Mouse (Mus musculus) CH12.LX (cell line): ENCODE results near the gene Gm21958. TPM values are rescaled to one million over a fixed set of nuclear protein-coding genes. Genes with fewer than 3 reads are reported as not detected.

Experiments
- DNase-seq: peaks from one replicate; pipeline ENCODE4 v3.0.0-alpha.2; 2013; ENCODE audit errors: extremely low read depth
- H3K27ac ChIP-seq: 2 replicates; pipeline ENCODE4 v1.5.1; 2012; ENCODE audit warnings: low read depth, mild to moderate bottlenecking, control low read depth, moderate library complexity; ENCODE audit not compliant: insufficient read depth
- H3K27me3 ChIP-seq: replicated peaks from 2 replicates; pipeline ENCODE3; 2012; ENCODE audit warnings: inconsistent platforms
- H3K36me3 ChIP-seq, 2 experiments: replicated peaks in 1 of 2; 2 replicates each; pipeline versions ENCODE3 to v1.6.1; 2012; ENCODE audit warnings: inconsistent platforms in 1 of 2, low read length in 1 of 2, mild to moderate bottlenecking in 1 of 2, mixed read lengths in 1 of 2, moderate library complexity in 1 of 2; ENCODE audit not compliant: control insufficient read depth in 1 of 2, insufficient read depth in 1 of 2
- H3K4me1 ChIP-seq, 2 experiments: 2 replicates each; pipeline ENCODE4 v1.6.1; 2012; ENCODE audit warnings: inconsistent platforms in 1 of 2, moderate library complexity in 1 of 2; ENCODE audit not compliant: insufficient read depth in 2 of 2, control insufficient read depth in 1 of 2
- H3K4me2 ChIP-seq: 2 replicates; pipeline ENCODE4 v1.6.1; 2012; ENCODE audit warnings: low read depth, mild to moderate bottlenecking, control low read depth; ENCODE audit not compliant: poor library complexity, insufficient read depth, severe bottlenecking
- H3K4me3 ChIP-seq, 3 experiments: fragments of 150-350 bp in 1 of 3; sonication (generic) in 1 of 3; replicated peaks in 1 of 3; 2 replicates each; pipeline versions ENCODE3 to v1.5.1; 2011 to 2012; ENCODE audit warnings: low read depth in 2 of 3, low read length in 2 of 3, mild to moderate bottlenecking in 2 of 3, moderate library complexity in 2 of 3, control low read depth in 1 of 3, improper control_type of control experiment in 1 of 3, inconsistent platforms in 1 of 3, mixed read lengths in 1 of 3; ENCODE audit not compliant: poor library complexity in 1 of 3
- H3K79me2 ChIP-seq: replicated peaks from 2 replicates; pipeline ENCODE4 v1.6.1; 2012; ENCODE audit warnings: mild to moderate bottlenecking, moderate library complexity; ENCODE audit not compliant: control insufficient read depth, poor library complexity, insufficient read depth, severe bottlenecking; ENCODE audit errors: extremely low read depth
- H3K9ac ChIP-seq: 2 replicates; pipeline ENCODE4 v1.6.1; 2012; ENCODE audit warnings: low read depth, mild to moderate bottlenecking, control low read depth, moderate library complexity; ENCODE audit not compliant: insufficient read depth
- H3K9me3 ChIP-seq: replicated peaks from 2 replicates; pipeline ENCODE3; 2012; ENCODE audit warnings: low read length, inconsistent platforms, mixed read lengths
- BHLHE40 ChIP-seq: IDR thresholded peaks from 2 replicates; pipeline ENCODE4 v1.6.1; 2011; ENCODE audit warnings: mild to moderate bottlenecking, low read depth, low read length, improper control_type of control experiment
- CHD2 ChIP-seq: IDR thresholded peaks from 2 replicates; pipeline ENCODE4 v1.6.1; 2011; ENCODE audit warnings: low read length, improper control_type of control experiment
- CTCF ChIP-seq, 2 experiments: IDR thresholded peaks in 1 of 2; conservative IDR thresholded peaks in 1 of 2; 2 replicates each; pipeline ENCODE4 v1.5.1; 2011 to 2012; ENCODE audit warnings: low read depth in 2 of 2, low read length in 2 of 2, improper control_type of control experiment in 1 of 2, inconsistent platforms in 1 of 2, mild to moderate bottlenecking in 1 of 2, moderate library complexity in 1 of 2
- E2F4 ChIP-seq: IDR thresholded peaks from 2 replicates; pipeline ENCODE4 v1.6.1; 2011; ENCODE audit warnings: low read depth, low read length, improper control_type of control experiment; ENCODE audit not compliant: insufficient replicate concordance
- ELF1 ChIP-seq: IDR thresholded peaks from 2 replicates; pipeline ENCODE4 v1.6.1; 2014; ENCODE audit warnings: low read depth, mild to moderate bottlenecking, inconsistent platforms, low read length, improper control_type of control experiment
- ETS1 ChIP-seq: conservative IDR thresholded peaks from 2 replicates; pipeline ENCODE4 v1.6.1; 2012; ENCODE audit warnings: low read depth, mild to moderate bottlenecking, inconsistent platforms, low read length, improper control_type of control experiment, moderate library complexity
- GABPA ChIP-seq: IDR thresholded peaks from 2 replicates; pipeline ENCODE4 v1.6.1; 2012; ENCODE audit warnings: low read depth, low read length, improper control_type of control experiment, inconsistent platforms; ENCODE audit not compliant: insufficient replicate concordance
- JUND ChIP-seq: conservative IDR thresholded peaks from 2 replicates; pipeline ENCODE4 v1.6.1; 2011; ENCODE audit warnings: low read depth, low read length, improper control_type of control experiment
- MAX ChIP-seq: IDR thresholded peaks from 2 replicates; pipeline ENCODE4 v1.6.1; 2011; ENCODE audit warnings: low read length, improper control_type of control experiment
- MAZ ChIP-seq: IDR thresholded peaks from 2 replicates; pipeline ENCODE4 v1.6.1; 2012; ENCODE audit warnings: low read depth, mild to moderate bottlenecking, inconsistent platforms, low read length, improper control_type of control experiment, moderate library complexity
- MEF2A ChIP-seq: IDR thresholded peaks from 2 replicates; pipeline ENCODE4 v1.6.1; 2014; ENCODE audit warnings: low read depth, mild to moderate bottlenecking, inconsistent platforms, low read length, improper control_type of control experiment, borderline replicate concordance
- MXI1 ChIP-seq: IDR thresholded peaks from 2 replicates; pipeline ENCODE4 v1.6.1; 2011; ENCODE audit warnings: mild to moderate bottlenecking, low read depth, low read length, improper control_type of control experiment
- PAX5 ChIP-seq: IDR thresholded peaks from 2 replicates; pipeline ENCODE4 v1.6.1; 2012; ENCODE audit warnings: low read length, inconsistent platforms, mixed read lengths
- RAD21 ChIP-seq: IDR thresholded peaks from 2 replicates; pipeline ENCODE4 v1.6.1; 2011; ENCODE audit warnings: low read depth, mild to moderate bottlenecking, low read length, improper control_type of control experiment, moderate library complexity
- RCOR1 ChIP-seq: conservative IDR thresholded peaks from 2 replicates; pipeline ENCODE4 v1.6.1; 2012; ENCODE audit warnings: low read depth, mild to moderate bottlenecking, inconsistent platforms, low read length, improper control_type of control experiment
- SIN3A ChIP-seq: IDR thresholded peaks from 2 replicates; pipeline ENCODE4 v1.6.1; 2012; ENCODE audit warnings: low read length, improper control_type of control experiment, inconsistent platforms
- TBP ChIP-seq: conservative IDR thresholded peaks from 2 replicates; pipeline ENCODE4 v1.6.1; 2011; ENCODE audit warnings: low read depth, low read length, improper control_type of control experiment
- UBTF ChIP-seq: IDR thresholded peaks from 2 replicates; pipeline ENCODE4 v1.6.1; 2012; ENCODE audit warnings: low read depth, mild to moderate bottlenecking, inconsistent platforms, low read length, improper control_type of control experiment, moderate library complexity
- ZMIZ1 ChIP-seq: IDR thresholded peaks from 2 replicates; pipeline ENCODE4 v1.6.1; 2012; ENCODE audit warnings: low read depth, mild to moderate bottlenecking, inconsistent platforms, low read length, improper control_type of control experiment
- ZNF384 ChIP-seq: IDR thresholded peaks from 2 replicates; pipeline ENCODE4 v1.6.1; 2012; ENCODE audit warnings: low read depth, low read length, improper control_type of control experiment, inconsistent platforms
- dilution Hi-C: fragments of 300-500 bp; cut with MboI; formaldehyde crosslinking; loops from 2 replicates; pipeline ENCODE4 v1.14.3; 2020; ENCODE audit warnings: low sequenced_read_pairs; ENCODE audit not compliant: extremely low pct_unique_long_range_greater_than_20kb, extremely low pct_ligation_motif_present
- in situ Hi-C: fragments of 300-500 bp; cut with MboI; formaldehyde crosslinking; loops from 3 replicates; pipeline ENCODE4 v1.14.3; 2019; ENCODE audit warnings: low sequenced_read_pairs, low pct_ligation_motif_present, low pct_unique_long_range_greater_than_20kb, mixed read lengths
- polyA plus RNA-seq: library from polyadenylated mRNA; unstranded; fragments of >175 nt; gene quantifications from 2 replicates; pipeline ENCODE4 v1.2.1, GENCODE M21; 2012; ENCODE audit warnings: low read depth; ENCODE audit not compliant: insufficient read length
- total RNA-seq, 2 experiments: library from RNA; depleted of rRNA; stranded (reverse); fragments of 300-350 nt in 1 of 2; fragments of >200 nt in 1 of 2; gene quantifications; 2 replicates each; pipeline ENCODE4 v1.2.3; 2012 to 2014

The Gm21958 gene
- total and polyA plus RNA-seq, 3 experiments = 0.61 TPM; not detected in 2

GRCm38 (mm10) chr3:54668722-54669121 is 45.4 kb downstream of the Gm21958 start:
- H3K4me1 ChIP-seq = peaks cover 3 to 9% of the 10 kb centered on the region in 2 experiments; a peak in 3 of 4 replicates
- DNase-seq = no peak
- no peak overlapping the region for H3K27ac ChIP-seq
- dilution Hi-C loops = no loop called here
- no peak overlapping the region for H3K4me2 ChIP-seq
- H3K9me3 ChIP-seq = no peaks in the 10 kb centered on the region
- no peaks in the 10 kb centered on the region for H3K36me3 ChIP-seq
- in situ Hi-C loops = no loop called here
- no peaks in the 10 kb centered on the region for H3K27me3 ChIP-seq
- no peaks in the 10 kb centered on the region for H3K79me2 ChIP-seq
- no peak overlapping the region for H3K9ac ChIP-seq
- no peak overlapping the region for H3K4me3 ChIP-seq
- TF ChIP-seq ELF1 (no peak), TBP (no peak), SIN3A (no peak), GABPA (no peak), ETS1 (no peak), BHLHE40 (no peak), MAX (no peak), CHD2 (no peak), RCOR1 (no peak), ZNF384 (no peak), E2F4 (no peak), ZMIZ1 (no peak), UBTF (no peak), PAX5 (no peak), MEF2A (no peak), MXI1 (no peak), MAZ (no peak), JUND (no peak), CTCF (conservative IDR thresholded peaks at IDR 0.05 in 1 of 2, IDR thresholded peaks at IDR 0.05 in 1 of 2; ENCODE audit: low read depth in 2 of 2, low read length in 2 of 2) (no peak), RAD21 (no peak)

GRCm38 (mm10) chr3:54668141-54668540 is 46.0 kb downstream of the Gm21958 start:
- dilution Hi-C loops (no loop called here), in situ Hi-C loops (no loop called here)
- TF ChIP-seq BHLHE40 (no peak), RAD21 (no peak), MAZ (no peak), ELF1 (no peak), PAX5 (no peak), MAX (no peak)
- H3K4me2 ChIP-seq = no peak overlapping the region
- H3K4me1 ChIP-seq = peaks cover 3 to 9% of the 10 kb centered on the region in 2 experiments; a peak in 3 of 4 replicates
- no peak overlapping the region for H3K9ac ChIP-seq
- H3K79me2 ChIP-seq = no peaks in the 10 kb centered on the region
- DNase-seq = no peak
- no peak overlapping the region for H3K27ac ChIP-seq
- H3K36me3 ChIP-seq = no peaks in the 10 kb centered on the region
- H3K9me3 ChIP-seq = no peaks in the 10 kb centered on the region
- no peaks in the 10 kb centered on the region for H3K27me3 ChIP-seq
- no peak overlapping the region for H3K4me3 ChIP-seq

Other genes with a start within 250 kb of the Gm21958 start
- 34.1 and 36.6 TPM in 2 replicates for gene Supt20, start 21.5 kb downstream of the Gm21958 start, total RNA-seq (2012; rRNA removed)
- 38.6 and 45.3 TPM in 2 replicates for gene Supt20, start 21.5 kb downstream of the Gm21958 start, total RNA-seq (2014; rRNA removed)
- gene Supt20, start 21.5 kb downstream of the Gm21958 start, polyA plus RNA-seq = 66.3 and 69.5 TPM in 2 replicates
- 124 and 153 TPM in 2 replicates for gene Exosc8, start 21.0 kb upstream of the Gm21958 start, total RNA-seq (2012; rRNA removed)
- 102 and 107 TPM in 2 replicates for gene Exosc8, start 21.0 kb upstream of the Gm21958 start, total RNA-seq (2014; rRNA removed)
- gene Exosc8, start 21.0 kb upstream of the Gm21958 start, polyA plus RNA-seq = 230 and 238 TPM in 2 replicates
- gene Alg5, start 21.2 kb upstream of the Gm21958 start, total RNA-seq (2012; rRNA removed) = 48.0 and 48.1 TPM in 2 replicates
- gene Alg5, start 21.2 kb upstream of the Gm21958 start, total RNA-seq (2014; rRNA removed) = 31.5 and 33.9 TPM in 2 replicates
- 52.0 and 63.7 TPM in 2 replicates for gene Alg5, start 21.2 kb upstream of the Gm21958 start, polyA plus RNA-seq
- gene Smad9, start 41.2 kb upstream of the Gm21958 start, total RNA-seq (2012; rRNA removed) = 0.08 and 0.13 TPM in 2 replicates
- gene Smad9, start 41.2 kb upstream of the Gm21958 start, total RNA-seq (2014; rRNA removed) = 0.20 and 0.22 TPM in 2 replicates
- 0.23 TPM in 2 replicates for gene Smad9, start 41.2 kb upstream of the Gm21958 start, polyA plus RNA-seq
- 27.9 and 29.0 TPM in 2 replicates for gene Rfxap, start 93.4 kb upstream of the Gm21958 start, total RNA-seq (2012; rRNA removed)
- gene Rfxap, start 93.4 kb upstream of the Gm21958 start, total RNA-seq (2014; rRNA removed) = 32.6 and 38.8 TPM in 2 replicates
- gene Rfxap, start 93.4 kb upstream of the Gm21958 start, polyA plus RNA-seq = 25.8 and 35.0 TPM in 2 replicates
- gene Sertm1, start 201.5 kb upstream of the Gm21958 start, total RNA-seq (2012; rRNA removed) = not detected in 2 replicates
- not detected in 2 replicates for gene Sertm1, start 201.5 kb upstream of the Gm21958 start, total RNA-seq (2014; rRNA removed)
- gene Sertm1, start 201.5 kb upstream of the Gm21958 start, polyA plus RNA-seq = not detected in 2 replicates